Mouse (Mus musculus) megakaryocyte-erythroid progenitor cell, adult 5-6 weeks (primary cell): ENCODE results near the gene Rab20. TPM values are rescaled to one million over a fixed set of nuclear protein-coding genes. Genes with fewer than 3 reads are reported as not detected.
"Not testable (repeated sequence)": the region's sequence is repeated elsewhere in the genome, so short reads cannot be mapped to it uniquely, and the experiment has no call there.

Experiments
- ATAC-seq: replicated peaks from 2 replicates; pipeline ENCODE4 v1.8.0; 2016; ENCODE audit warnings: mild to moderate bottlenecking, inconsistent platforms; ENCODE audit not compliant: severe bottlenecking, poor library complexity, low FRiP score, low TSS enrichment
- total RNA-seq, 2 experiments: library from RNA; stranded (forward) in 1 of 2; stranded (reverse) in 1 of 2; fragments of 200-1000, 215-1000 nt in 1 of 2; fragments of >200 nt in 1 of 2; fragmentation: Nextera tagmentation in 1 of 2; gene quantifications; 2 replicates each; pipeline ENCODE4 v1.2.3; 2014 to 2017

Rab20 gene
- total RNA-seq, 2 experiments from 2014 or later = not detected

DNA sequence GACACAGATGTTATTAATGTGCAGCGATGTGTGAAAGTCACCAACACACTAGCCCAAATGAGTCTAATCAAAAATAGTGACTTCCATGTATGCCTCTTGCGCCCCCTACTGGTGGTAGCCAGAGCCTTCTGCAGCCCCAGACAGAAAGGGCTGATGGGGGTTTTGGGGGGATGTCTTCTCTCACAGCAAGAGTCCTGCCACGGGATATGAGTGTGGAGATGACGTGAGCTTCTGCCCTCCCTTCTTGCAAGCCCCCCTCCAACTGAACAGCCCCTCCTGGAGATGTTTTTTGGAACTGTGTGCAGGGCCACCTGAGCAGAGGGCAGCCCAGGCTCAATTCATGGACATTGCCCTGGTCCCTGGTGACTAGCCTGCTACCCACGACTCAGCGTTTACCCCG is 7.6 kb upstream of the Rab20 start:
- ATAC-seq = peak; percentile 76

- no peak for ATAC-seq
Observed at GRCm38 (mm10) chr8:11482537-11482936, 4.0 kb upstream of the Rab20 start.

DNA sequence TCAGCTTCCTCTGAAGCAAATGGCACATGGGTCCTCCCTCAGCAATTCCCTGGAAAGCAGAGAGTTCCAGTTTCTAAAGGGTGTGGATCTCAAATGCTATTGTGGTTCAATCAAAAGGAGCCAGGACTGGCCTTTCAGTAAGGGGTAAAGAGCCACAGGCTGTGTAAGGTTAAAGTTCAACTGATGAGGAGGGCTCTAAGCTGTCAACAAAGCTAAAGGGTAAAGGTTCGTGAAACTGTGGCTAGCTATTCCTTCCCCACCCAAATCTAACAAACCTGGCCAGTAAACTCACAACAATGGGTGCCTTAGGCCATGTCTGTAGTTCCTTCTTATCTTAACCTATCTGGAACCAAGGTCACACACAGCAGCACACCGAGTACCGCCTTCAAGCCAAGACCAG is 3.4 kb upstream of the Rab20 start:
- ATAC-seq = no peak

- ATAC-seq = no peak
Observed at GRCm38 (mm10) chr8:11479591-11479990, 1.1 kb upstream of the Rab20 start.

DNA sequence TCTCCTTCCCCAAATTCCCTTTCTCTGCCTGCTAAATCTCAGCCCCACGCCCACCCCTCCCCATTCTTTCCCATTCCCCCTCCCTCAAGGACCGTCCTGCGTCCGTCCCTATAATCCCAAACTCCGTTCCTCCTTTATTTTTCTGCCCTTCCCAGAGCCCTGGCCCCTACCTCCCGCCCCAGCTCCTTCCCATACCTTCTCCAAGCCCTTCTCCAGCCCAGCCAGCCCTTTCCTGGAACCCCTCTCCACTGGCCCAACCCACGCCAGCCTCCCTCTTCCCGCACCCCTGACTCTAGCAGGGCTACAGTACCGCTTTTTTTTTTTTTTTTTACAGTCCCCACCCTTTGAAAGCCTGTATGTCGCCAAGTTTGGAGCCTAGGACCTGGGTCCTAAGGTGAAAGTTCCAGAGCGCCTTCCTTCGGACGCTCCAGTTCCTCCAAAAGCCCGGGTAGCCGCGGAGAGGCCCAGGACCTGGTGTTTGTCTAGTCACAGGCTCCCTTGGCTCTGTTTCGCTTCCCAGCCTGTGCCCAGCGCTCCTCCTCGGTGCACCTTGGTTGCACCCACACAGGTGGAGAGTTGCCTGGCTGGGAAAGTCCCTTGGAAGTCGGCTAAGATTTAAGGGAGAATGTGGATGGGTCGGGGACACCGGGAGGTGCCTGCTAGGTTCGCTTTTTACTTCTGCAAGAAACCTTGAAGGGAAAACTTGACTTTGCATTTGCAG is 457 bp upstream of the Rab20 start:
- no peak for ATAC-seq

GRCm38 (mm10) chr8:11477178-11477553 is 1.3 kb downstream of the Rab20 start:
- ATAC-seq = 0 out of 2 replicates have a peak, but pooled peaks have one; percentile 19

GRCm38 (mm10) chr8:11476338-11477177 is 2.0 kb downstream of the Rab20 start:
- ATAC-seq = 0 out of 2 replicates have a peak, but pooled peaks have one; percentile 24

DNA sequence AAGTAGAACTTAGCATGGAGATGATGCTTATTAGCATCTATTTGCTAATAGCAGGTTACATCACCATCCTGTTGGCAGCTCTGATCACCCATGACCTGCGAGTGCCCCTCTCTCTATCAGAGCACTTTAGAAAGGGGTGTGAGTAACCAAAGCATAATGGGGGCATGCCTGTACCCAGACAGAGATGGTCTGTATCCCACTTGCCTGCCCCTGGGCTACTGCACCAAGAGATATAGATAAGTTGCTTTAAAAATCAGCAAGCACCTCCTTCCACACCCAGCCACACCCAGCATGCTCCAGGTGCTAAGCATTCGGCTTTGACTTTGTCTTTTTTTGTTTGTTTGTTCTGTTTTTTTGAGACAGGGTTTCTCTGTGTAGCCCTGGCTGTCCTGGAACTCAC is 2.6 kb downstream of the Rab20 start:
- no peak for ATAC-seq

DNA sequence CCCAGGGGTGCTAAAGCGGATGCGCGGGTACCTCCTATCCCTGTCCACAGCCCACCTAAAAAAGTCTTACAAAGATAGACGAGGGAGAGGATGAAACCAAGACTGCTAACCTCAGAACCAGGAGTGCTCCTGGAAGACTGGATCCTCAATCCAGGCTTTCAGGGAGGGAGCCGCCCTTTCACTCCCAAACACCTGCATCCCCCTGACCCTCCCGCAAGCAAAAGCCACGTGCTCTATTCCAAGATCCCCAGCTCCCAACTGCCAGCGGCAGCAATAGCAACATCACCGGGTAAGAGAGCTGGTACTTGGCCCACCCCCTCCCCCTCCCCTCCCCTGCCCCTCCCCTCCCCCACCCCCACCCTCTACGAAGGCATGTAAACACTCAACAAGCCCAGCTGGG is 3.1 kb downstream of the Rab20 start:
- ATAC-seq = no peak

GRCm38 (mm10) chr8:11473072-11473471 is 5.4 kb downstream of the Rab20 start:
- ATAC-seq = no peak

GRCm38 (mm10) chr8:11471309-11471708 is 7.2 kb downstream of the Rab20 start:
- ATAC-seq = no peak

GRCm38 (mm10) chr8:11470694-11471093 is 7.8 kb downstream of the Rab20 start:
- ATAC-seq = no peak

DNA sequence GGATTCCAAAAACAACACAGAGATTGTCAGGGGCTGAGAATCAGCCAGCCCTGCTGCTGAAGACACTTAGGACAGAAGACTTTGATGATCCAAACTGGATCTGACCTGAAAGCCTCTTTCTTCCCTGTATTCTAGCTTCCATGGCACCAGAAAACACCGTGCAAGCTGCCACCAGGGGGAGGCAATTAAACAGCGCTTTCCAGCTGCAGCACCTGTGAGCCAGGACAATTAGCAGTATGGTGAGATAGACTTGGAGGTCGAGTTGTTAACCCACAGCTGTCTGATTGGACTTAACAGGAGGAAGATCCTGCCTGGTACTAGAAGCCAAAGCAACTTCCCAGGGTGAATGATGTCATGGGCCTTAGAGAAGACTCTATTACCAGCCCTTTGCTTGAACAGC is 9.4 kb downstream of the Rab20 start:
- peak; percentile 63 for ATAC-seq

- ATAC-seq = not testable (repeated sequence)
Observed at GRCm38 (mm10) chr8:11466528-11466927, 12.0 kb downstream of the Rab20 start.

DNA sequence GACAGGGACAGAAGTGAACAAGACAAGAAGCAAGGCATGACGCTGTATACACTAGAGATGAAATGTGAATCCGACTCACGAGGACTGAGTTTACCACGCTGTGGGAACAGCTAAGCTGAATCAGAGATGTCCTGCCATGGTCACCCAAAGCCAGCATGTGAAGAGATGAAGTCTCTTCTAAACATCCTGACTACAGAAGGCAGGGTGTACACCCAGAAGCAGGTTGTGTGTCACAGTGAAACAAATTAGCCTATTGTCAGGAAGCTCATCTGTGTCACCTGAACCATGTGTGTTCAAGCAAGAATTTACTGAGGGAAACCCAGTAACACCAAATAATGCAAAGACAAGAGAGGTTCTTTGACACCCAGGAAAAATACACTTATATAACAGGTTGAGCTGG is 12.9 kb downstream of the Rab20 start:
- ATAC-seq = no peak

DNA sequence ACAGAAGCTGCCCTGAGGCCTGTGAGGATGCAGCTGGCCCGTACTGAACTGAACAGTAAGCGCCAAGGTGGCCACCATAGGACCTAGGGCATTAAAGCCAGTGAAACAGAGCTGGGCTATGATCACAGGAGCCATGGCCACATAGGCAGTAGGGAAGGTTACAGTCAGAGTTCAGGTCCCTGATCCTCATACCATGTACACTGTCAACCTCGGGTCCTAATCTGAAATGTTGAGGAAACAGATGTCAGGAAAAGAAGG is 13.9 kb downstream of the Rab20 start:
- no peak for ATAC-seq

- ATAC-seq = no peak
Observed at GRCm38 (mm10) chr8:11463889-11464706, 14.4 kb downstream of the Rab20 start.

DNA sequence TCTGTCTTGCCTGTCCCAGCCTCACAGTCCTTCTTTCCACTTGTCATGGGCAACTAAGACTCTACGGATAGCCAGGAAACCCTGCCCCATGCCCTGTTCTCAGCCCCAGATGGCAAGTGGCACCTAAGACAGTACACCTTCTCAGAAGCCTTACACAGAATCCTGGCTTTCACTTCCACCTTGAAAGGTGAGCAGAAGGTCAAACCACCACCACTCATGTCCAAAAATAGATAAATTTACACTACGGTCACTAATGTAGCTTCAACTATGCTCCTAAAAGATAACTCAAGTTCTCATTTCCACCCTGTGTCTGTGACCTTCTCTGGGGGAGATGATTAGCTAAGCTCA is 15.0 kb downstream of the Rab20 start:
- ATAC-seq = no peak

DNA sequence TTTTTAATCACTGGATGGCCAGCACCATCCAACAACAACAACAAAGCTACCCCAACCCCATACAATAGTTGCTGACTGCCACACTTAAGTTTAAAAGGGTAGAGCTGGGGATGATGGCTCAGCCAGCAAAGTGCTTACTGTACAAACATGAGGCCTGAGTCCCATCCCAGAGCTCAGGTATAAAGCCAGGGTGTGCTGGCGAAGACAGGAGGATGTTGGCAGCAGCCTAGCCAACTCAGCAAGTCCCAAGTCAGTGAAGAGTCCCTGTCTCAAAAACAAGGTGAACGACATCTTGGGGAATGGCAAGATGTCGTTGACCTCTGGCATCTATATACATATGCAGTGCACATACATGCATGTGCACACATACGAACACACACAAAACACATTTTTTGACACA is 15.9 kb downstream of the Rab20 start:
- ATAC-seq = no peak

DNA sequence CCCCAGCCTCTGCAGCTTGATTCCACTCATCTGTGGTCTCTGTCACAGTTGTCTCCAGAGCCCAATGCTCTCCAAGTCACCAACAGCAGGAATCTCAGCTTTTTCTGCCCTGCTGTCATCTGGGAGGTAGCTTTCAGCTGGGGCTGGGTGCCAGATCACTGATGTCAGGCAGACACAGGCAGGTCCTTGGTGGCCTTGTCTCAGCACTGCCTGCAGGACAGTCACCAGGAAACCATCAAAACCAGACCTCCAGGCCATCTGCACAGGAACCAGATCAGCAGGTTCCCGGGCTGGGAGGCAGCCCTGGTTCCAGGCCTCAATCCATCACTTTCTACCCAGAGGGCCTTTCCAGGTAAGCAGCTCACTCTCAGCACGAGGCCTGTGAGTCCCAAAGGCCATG is 16.7 kb downstream of the Rab20 start:
- ATAC-seq = no peak
